Mouse (Mus musculus): ENCODE data around the gene Gm43518. TPM values are rescaled to one million over a fixed set of nuclear protein-coding genes. Genes with fewer than 3 reads are reported as not detected.

Gene Gm43518
- total and polyA plus RNA-seq, 3 experiments: 0.27 TPM; not detected in 2

GRCm38 (mm10) chr5:123978131-123978530 lies 50.9 kb downstream of the Gm43518 start:
- Histone ChIP-seq H3K27me3 (ENCODE audit: insufficient read depth, low read length) (peaks cover 2% of the 10 kb centered on the region; the same call in 1 of the 2 replicates), H3K9me3 (replicated peaks) (no peaks in the 10 kb centered on the region), H3K4me1 (ENCODE audit: insufficient read depth, low read depth, low read length) (peaks cover 36% of the 10 kb centered on the region), H3K36me3 (replicated peaks) (peaks cover 43% of the 10 kb centered on the region), H3K4me3 (ENCODE audit: low read depth, low read length) (no peak overlapping the region)
- ATAC-seq (ENCODE audit: extremely low read depth, insufficient number of reproducible peaks, low FRiP score, poor library complexity, severe bottlenecking): no peak
- TF ChIP-seq POLR2AphosphoS5 (IDR thresholded peaks at IDR 0.05; ENCODE audit: insufficient replicate concordance, low read depth, low read length) (no peak), CTCF (IDR thresholded peaks at IDR 0.05; ENCODE audit: low read depth, low read length) (no peak), TAL1 (conservative IDR thresholded peaks at IDR 0.05; ENCODE audit: low read depth, low read length) (no peak)
- no peak for DNase-seq (ENCODE audit: low spot score)

- H3K36me3 ChIP-seq (replicated peaks): peaks cover 48% of the 10 kb centered on the region
- ATAC-seq (ENCODE audit: extremely low read depth, insufficient number of reproducible peaks, low FRiP score, poor library complexity, severe bottlenecking) (no peak), DNase-seq (ENCODE audit: low spot score) (no peak)
- no peak overlapping the region for H3K4me3 ChIP-seq (ENCODE audit: low read depth, low read length)
- TF ChIP-seq TAL1 (conservative IDR thresholded peaks at IDR 0.05; ENCODE audit: low read depth, low read length) (no peak), GATA2 (IDR thresholded peaks at IDR 0.05; ENCODE audit: borderline replicate concordance, low read depth, low read length) (no peak), GATA1 (IDR thresholded peaks at IDR 0.05; ENCODE audit: borderline replicate concordance, low read length) (no peak), CTCF (IDR thresholded peaks at IDR 0.05; ENCODE audit: low read depth, low read length) (no peak), POLR2AphosphoS5 (IDR thresholded peaks at IDR 0.05; ENCODE audit: insufficient replicate concordance, low read depth, low read length) (no peak)
- no peaks in the 10 kb centered on the region; the same call in 1 of the 2 replicates for H3K27me3 ChIP-seq (ENCODE audit: insufficient read depth, low read length)
- peaks cover 28% of the 10 kb centered on the region for H3K4me1 ChIP-seq (ENCODE audit: insufficient read depth, low read depth, low read length)
- H3K9me3 ChIP-seq (replicated peaks): no peaks in the 10 kb centered on the region
Measured at GRCm38 (mm10) chr5:123979221-123979979, 52.2 kb downstream of the Gm43518 start.

GRCm38 (mm10) chr5:123979980-123980369 lies 52.8 kb downstream of the Gm43518 start:
- ATAC-seq (ENCODE audit: extremely low read depth, insufficient number of reproducible peaks, low FRiP score, poor library complexity, severe bottlenecking): no peak
- no peak for DNase-seq (ENCODE audit: low spot score)
- Histone ChIP-seq H3K4me1 (ENCODE audit: insufficient read depth, low read depth, low read length) (peaks cover 25% of the 10 kb centered on the region), H3K27me3 (ENCODE audit: insufficient read depth, low read length) (no peaks in the 10 kb centered on the region; the same call in 1 of the 2 replicates), H3K36me3 (replicated peaks) (peaks cover 52% of the 10 kb centered on the region), H3K9me3 (replicated peaks) (no peaks in the 10 kb centered on the region), H3K4me3 (ENCODE audit: low read depth, low read length) (no peak overlapping the region)
- TF ChIP-seq TAL1 (conservative IDR thresholded peaks at IDR 0.05; ENCODE audit: low read depth, low read length) (no peak), GATA1 (IDR thresholded peaks at IDR 0.05; ENCODE audit: borderline replicate concordance, low read length) (no peak)

- DNase-seq (ENCODE audit: low spot score) (no peak), ATAC-seq (ENCODE audit: extremely low read depth, insufficient number of reproducible peaks, low FRiP score, poor library complexity, severe bottlenecking) (no peak)
- Histone ChIP-seq H3K4me3 (ENCODE audit: low read depth, low read length) (no peak overlapping the region), H3K9me3 (replicated peaks) (no peaks in the 10 kb centered on the region), H3K4me1 (ENCODE audit: insufficient read depth, low read depth, low read length) (peaks cover 18% of the 10 kb centered on the region), H3K27me3 (ENCODE audit: insufficient read depth, low read length) (no peaks in the 10 kb centered on the region; the same call in 1 of the 2 replicates), H3K36me3 (replicated peaks) (peaks cover 57% of the 10 kb centered on the region)
- TF ChIP-seq GATA1 (IDR thresholded peaks at IDR 0.05; ENCODE audit: borderline replicate concordance, low read length) (no peak), GATA2 (IDR thresholded peaks at IDR 0.05; ENCODE audit: borderline replicate concordance, low read depth, low read length) (no peak), CTCF (IDR thresholded peaks at IDR 0.05; ENCODE audit: low read depth, low read length) (no peak), POLR2AphosphoS5 (IDR thresholded peaks at IDR 0.05; ENCODE audit: insufficient replicate concordance, low read depth, low read length) (no peak), TAL1 (conservative IDR thresholded peaks at IDR 0.05; ENCODE audit: low read depth, low read length) (no peak)
Measured at GRCm38 (mm10) chr5:123980521-123981249, 53.5 kb downstream of the Gm43518 start.

GRCm38 (mm10) chr5:123981250-123981554 lies 54.0 kb downstream of the Gm43518 start:
- Histone ChIP-seq H3K9me3 (replicated peaks) (no peaks in the 10 kb centered on the region), H3K27me3 (ENCODE audit: insufficient read depth, low read length) (no peaks in the 10 kb centered on the region; the same call in 1 of the 2 replicates), H3K4me3 (ENCODE audit: low read depth, low read length) (no peak overlapping the region), H3K36me3 (replicated peaks) (peaks cover 56% of the 10 kb centered on the region), H3K4me1 (ENCODE audit: insufficient read depth, low read depth, low read length) (peaks cover 12% of the 10 kb centered on the region)
- TF ChIP-seq GATA2 (IDR thresholded peaks at IDR 0.05; ENCODE audit: borderline replicate concordance, low read depth, low read length): no peak
- no peak for ATAC-seq (ENCODE audit: extremely low read depth, insufficient number of reproducible peaks, low FRiP score, poor library complexity, severe bottlenecking)
- DNase-seq (ENCODE audit: low spot score): no peak

GRCm38 (mm10) chr5:123982838-123983237 lies 55.6 kb downstream of the Gm43518 start:
- Histone ChIP-seq H3K9me3 (replicated peaks) (no peaks in the 10 kb centered on the region), H3K36me3 (replicated peaks) (peaks cover 43% of the 10 kb centered on the region), H3K27me3 (ENCODE audit: insufficient read depth, low read length) (no peaks in the 10 kb centered on the region), H3K4me3 (ENCODE audit: low read depth, low read length) (no peak overlapping the region), H3K4me1 (ENCODE audit: insufficient read depth, low read depth, low read length) (peaks cover 12% of the 10 kb centered on the region)
- no peak for ATAC-seq (ENCODE audit: extremely low read depth, insufficient number of reproducible peaks, low FRiP score, poor library complexity, severe bottlenecking)
- no peak for DNase-seq (ENCODE audit: low spot score)
- TF ChIP-seq GATA2 (IDR thresholded peaks at IDR 0.05; ENCODE audit: borderline replicate concordance, low read depth, low read length) (no peak), POLR2AphosphoS5 (IDR thresholded peaks at IDR 0.05; ENCODE audit: insufficient replicate concordance, low read depth, low read length) (no peak), GATA1 (IDR thresholded peaks at IDR 0.05; ENCODE audit: borderline replicate concordance, low read length) (no peak), TAL1 (conservative IDR thresholded peaks at IDR 0.05; ENCODE audit: low read depth, low read length) (no peak), CTCF (IDR thresholded peaks at IDR 0.05; ENCODE audit: low read depth, low read length) (no peak)

Measured in G1E (cell line).